Mouse (Mus musculus) heart, embryonic 11.5 days (tissue): ENCODE measurements around the gene Robo3. TPM values are rescaled to one million over a fixed set of nuclear protein-coding genes. Genes with fewer than 3 reads are reported as not detected.

ENCODE experiments used
- ATAC-seq: fragments of 200-750 bp; cut with Nextera tagmentation; replicated peaks from 2 replicates; pipeline ENCODE4 v1.8.0; 2017; ENCODE audit warnings: moderate library complexity; ENCODE audit not compliant: insufficient number of reproducible peaks, low FRiP score, low TSS enrichment
- H3K27ac ChIP-seq: fragments of 300-500 bp; sonication (generic); 2 replicates; pipeline ENCODE4 v1.5.1; 2014; ENCODE audit warnings: mild to moderate bottlenecking, low read depth, low read length
- H3K27me3 ChIP-seq: fragments of 300-500 bp; sonication (generic); 2 replicates; pipeline ENCODE4 v1.6.1; 2014; ENCODE audit warnings: mild to moderate bottlenecking, low read length, mixed read lengths; ENCODE audit not compliant: control insufficient read depth, insufficient read depth
- H3K36me3 ChIP-seq: fragments of 300-500 bp; sonication (generic); 2 replicates; pipeline ENCODE4 v1.6.1; 2014; ENCODE audit warnings: mild to moderate bottlenecking, low read length, moderate library complexity, mixed read lengths; ENCODE audit not compliant: control insufficient read depth, insufficient read depth
- H3K4me1 ChIP-seq: fragments of 300-500 bp; sonication (generic); 2 replicates; pipeline ENCODE4 v1.6.1; 2014; ENCODE audit warnings: low read length; ENCODE audit not compliant: control insufficient read depth, insufficient read depth
- H3K4me2 ChIP-seq: fragments of 300-500 bp; sonication (generic); 2 replicates; pipeline ENCODE4 v1.6.1; 2014; ENCODE audit warnings: mild to moderate bottlenecking, moderate library complexity
- H3K4me3 ChIP-seq: fragments of 300-500 bp; sonication (generic); 2 replicates; pipeline ENCODE4 v1.5.1; 2014; ENCODE audit warnings: low read depth, low read length
- H3K9ac ChIP-seq: fragments of 300-500 bp; sonication (generic); 2 replicates; pipeline ENCODE4 v1.6.1; 2014; ENCODE audit warnings: mild to moderate bottlenecking, low read depth, low read length, moderate library complexity
- H3K9me3 ChIP-seq: fragments of 300-500 bp; sonication (generic); replicated peaks from 2 replicates; pipeline ENCODE4 v1.6.1; 2016; ENCODE audit warnings: low read length; ENCODE audit not compliant: control insufficient read depth
- WGBS: fragments of 180-500 bp; shearing (Covaris S2); extraction: QIAGEN DNeasy Blood & Tissue Kit; methylation state at CpG from one replicate; pipeline ENCODE4 v1.1.7; 2014; ENCODE audit not compliant: insufficient replicate concordance; 5-methylcytosine and 5-hydroxymethylcytosine counted together
- polyA plus RNA-seq: library from polyadenylated mRNA; unstranded; fragments of >200 nt; fragmentation: Nextera tagmentation; extraction: Ambion mirVana; gene quantifications from 2 replicates; pipeline ENCODE4 v1.2.1, GENCODE M21; 2014

Gene Robo3
- polyA plus RNA-seq, 1 experiment from 2014 or later = 0.29 TPM

- ATAC-seq = no peak
- Histone ChIP-seq H3K4me1 (peaks cover 11% of the 10 kb centered on the region), H3K9me3 (no peaks in the 10 kb centered on the region), H3K9ac (no peak overlapping the region), H3K4me2 (no peak overlapping the region), H3K27me3 (peaks cover 55% of the 10 kb centered on the region), H3K36me3 (no peaks in the 10 kb centered on the region), H3K27ac (no peak overlapping the region), H3K4me3 (no peak overlapping the region)
- WGBS = 7% methylated on average over 4 of the region's 4 CpGs
Measured at GRCm38 (mm10) chr9:37435616-37436015, 2.6 kb upstream of the Robo3 start.

- Histone ChIP-seq H3K27ac (no peak overlapping the region), H3K9me3 (no peaks in the 10 kb centered on the region), H3K4me1 (peaks cover 11% of the 10 kb centered on the region), H3K36me3 (no peaks in the 10 kb centered on the region), H3K9ac (no peak overlapping the region), H3K4me2 (no peak overlapping the region), H3K4me3 (no peak overlapping the region), H3K27me3 (peaks cover 61% of the 10 kb centered on the region)
- no peak for ATAC-seq
- 3% methylated on average over 14 of the region's 14 CpGs for WGBS
Measured at GRCm38 (mm10) chr9:37434932-37435331, 1.9 kb upstream of the Robo3 start.

GRCm38 (mm10) chr9:37433823-37434560, 946 bp upstream of the Robo3 start:
- peak overlapping the region; percentile 35; the same call in 1 of the 2 replicates for H3K4me3 ChIP-seq
- peaks cover 11% of the 10 kb centered on the region for H3K4me1 ChIP-seq
- peaks cover 70% of the 10 kb centered on the region for H3K27me3 ChIP-seq
- H3K9ac ChIP-seq = no peak overlapping the region
- H3K36me3 ChIP-seq = no peaks in the 10 kb centered on the region
- H3K9me3 ChIP-seq = no peaks in the 10 kb centered on the region
- WGBS = 2% methylated on average over 18 of the region's 18 CpGs
- no peak for ATAC-seq
- H3K27ac ChIP-seq = no peak overlapping the region
- H3K4me2 ChIP-seq = peak overlapping the region; percentile 69; the same call in 1 of the 2 replicates

GRCm38 (mm10) chr9:37432026-37432666, 900 bp downstream of the Robo3 start:
- no peak for ATAC-seq
- WGBS = 3% methylated on average over 15 of the region's 17 CpGs
- Histone ChIP-seq H3K27ac (no peak overlapping the region), H3K27me3 (peaks cover 78% of the 10 kb centered on the region), H3K9ac (no peak overlapping the region), H3K4me2 (peak overlapping the region; percentile 69), H3K9me3 (no peaks in the 10 kb centered on the region), H3K4me1 (peaks cover 11% of the 10 kb centered on the region), H3K4me3 (peak overlapping the region; percentile 35), H3K36me3 (no peaks in the 10 kb centered on the region)

GRCm38 (mm10) chr9:37430582-37430981, 2.5 kb downstream of the Robo3 start:
- peaks cover 72% of the 10 kb centered on the region for H3K27me3 ChIP-seq
- no peaks in the 10 kb centered on the region for H3K36me3 ChIP-seq
- no peak overlapping the region for H3K4me3 ChIP-seq
- H3K4me2 ChIP-seq = peak overlapping the region; percentile 31
- 2% methylated on average over 12 of the region's 12 CpGs for WGBS
- H3K4me1 ChIP-seq = peaks cover 11% of the 10 kb centered on the region
- H3K9ac ChIP-seq = no peak overlapping the region
- no peak overlapping the region for H3K27ac ChIP-seq
- ATAC-seq = no peak
- H3K9me3 ChIP-seq = no peaks in the 10 kb centered on the region

GRCm38 (mm10) chr9:37429326-37429725, 3.7 kb downstream of the Robo3 start:
- Histone ChIP-seq H3K36me3 (no peaks in the 10 kb centered on the region), H3K4me1 (peaks cover 11% of the 10 kb centered on the region), H3K4me3 (no peak overlapping the region), H3K4me2 (no peak overlapping the region), H3K9me3 (no peaks in the 10 kb centered on the region), H3K9ac (no peak overlapping the region), H3K27ac (no peak overlapping the region), H3K27me3 (peaks cover 60% of the 10 kb centered on the region)
- 22% methylated on average over 26 of the region's 26 CpGs for WGBS
- no peak for ATAC-seq

- H3K4me3 ChIP-seq = no peak overlapping the region
- H3K9ac ChIP-seq = no peak overlapping the region
- H3K4me1 ChIP-seq = no peaks in the 10 kb centered on the region
- H3K36me3 ChIP-seq = no peaks in the 10 kb centered on the region
- H3K4me2 ChIP-seq = peak overlapping the region; percentile 57
- H3K27me3 ChIP-seq = peaks cover 6% of the 10 kb centered on the region; the same call in 1 of the 2 replicates
- no peaks in the 10 kb centered on the region for H3K9me3 ChIP-seq
- WGBS = 25% methylated on average over 12 of the region's 12 CpGs
- H3K27ac ChIP-seq = no peak overlapping the region
- ATAC-seq = 0 out of 2 replicates have a peak, but pooled peaks have one; percentile 9
Measured at GRCm38 (mm10) chr9:37421239-37421638, 11.8 kb downstream of the Robo3 start.

- Histone ChIP-seq H3K4me1 (no peaks in the 10 kb centered on the region), H3K27ac (no peak overlapping the region), H3K27me3 (peaks cover 6% of the 10 kb centered on the region; the same call in 1 of the 2 replicates), H3K4me2 (peak overlapping the region; percentile 57), H3K36me3 (no peaks in the 10 kb centered on the region), H3K9me3 (no peaks in the 10 kb centered on the region), H3K9ac (no peak overlapping the region), H3K4me3 (peak overlapping the region; percentile 20; the same call in 1 of the 2 replicates)
- peak; percentile 75 for ATAC-seq
- WGBS = under 1% methylated on average over 27 of the region's 27 CpGs
Measured at GRCm38 (mm10) chr9:37420676-37421075, 12.4 kb downstream of the Robo3 start.
